Comparison of ENCODE assay signal across 9 mouse cellular contexts in the genomic region with DNA sequence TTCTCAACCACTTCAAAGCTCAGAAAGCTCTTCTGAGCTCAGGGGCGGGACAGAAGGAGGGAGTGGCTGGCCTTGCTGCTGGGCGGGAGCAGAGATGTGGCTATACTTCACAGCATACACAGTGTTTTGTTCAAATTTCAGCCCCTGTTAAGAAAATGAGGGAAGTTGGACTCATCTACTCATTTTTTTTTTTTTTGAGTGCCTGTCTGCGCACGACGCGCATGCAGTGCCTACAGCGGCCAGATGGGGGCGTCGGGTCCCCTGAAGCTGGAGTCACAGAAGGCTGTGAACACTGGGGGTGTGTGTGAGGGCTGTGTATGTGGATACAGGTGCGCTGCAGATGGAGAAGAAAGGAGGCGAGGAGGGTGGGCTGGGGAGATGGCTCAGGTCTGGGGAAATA. TPM values are rescaled to one million over a fixed set of nuclear protein-coding genes. Genes with fewer than 3 reads are reported as not detected.
DNase-seq lines count a peak whose midpoint lies in the region; ATAC-seq and TF ChIP-seq lines count a peak whose summit lies in the region.
"Had no signal": no experiment of that assay in that cellular context is flagged by ENCODE, and none has a peak within 500 bp of the region (broad histone marks: within the 10 kb centered on the region; RNA-seq: fewer than 3 reads in every experiment).

No protein-coding gene starts in this region.

- H3K36me3 ChIP-seq in forebrain, embryonic 11.5 days (ENCODE audit: control insufficient read depth, insufficient read depth, low read length): no peaks in the 10 kb centered on the region
- H3K36me3 ChIP-seq in neural tube, embryonic 15.5 days: 0 out of 2 replicates have a peak, but pooled peaks cover 2% of the 10 kb centered on the region

- no peak overlapping the region; the same call in 1 of the 2 replicates for H3K9ac ChIP-seq in forebrain, embryonic 11.5 days (ENCODE audit: low read length)
- H3K9ac ChIP-seq in neural tube, embryonic 15.5 days (replicated peaks): no peak overlapping the region; the same call in 1 of the 2 replicates

- peaks cover 30% of the 10 kb centered on the region for H3K27me3 ChIP-seq in forebrain, embryonic 11.5 days (ENCODE audit: control insufficient read depth, insufficient read depth, low read length)
- H3K27me3 ChIP-seq in neural tube, embryonic 15.5 days (replicated peaks): peaks cover 38% of the 10 kb centered on the region

- peaks cover 4% of the 10 kb centered on the region; the same call in 1 of the 2 replicates for H3K9me3 ChIP-seq in forebrain, embryonic 11.5 days (ENCODE audit: control insufficient read depth, low read length)
- no peaks in the 10 kb centered on the region for H3K9me3 ChIP-seq in neural tube, embryonic 15.5 days (replicated peaks)

- H3K4me2 ChIP-seq in forebrain, embryonic 11.5 days (ENCODE audit: low read depth, low read length, severe bottlenecking): 0 out of 2 replicates have a peak overlapping the region, but pooled peaks have one; percentile 12
- H3K4me2 ChIP-seq in neural tube, embryonic 15.5 days: peak overlapping the region; percentile 62

- peak overlapping the region; percentile 2; the same call in 1 of the 2 replicates for H3K4me3 ChIP-seq in brown adipose tissue, adult 24 weeks (ENCODE audit: insufficient read depth, low read depth, low read length)
- H3K4me3 ChIP-seq in forebrain, embryonic 11.5 days (ENCODE audit: low read depth, low read length): no peak overlapping the region
- peak overlapping the region; percentile 4 for H3K4me3 ChIP-seq in lung, adult 2 months (replicated peaks; ENCODE audit: extremely low read depth, low read depth, low read length)
- peak overlapping the region; percentile 45; the same call in 1 of the 2 replicates for H3K4me3 ChIP-seq in neural tube, embryonic 15.5 days (replicated peaks)

- peak; percentile 38; the same call in 1 of the 2 replicates for TF ChIP-seq POLR2A in lung, adult 2 months (IDR thresholded peaks at IDR 0.05; ENCODE audit: borderline replicate concordance, extremely low read depth, low read depth, low read length)

- DNase-seq in forebrain, embryonic 11.5 days (ENCODE audit: low spot score): peak; percentile 93
- peak; percentile 71 for DNase-seq in heart, postnatal 25 days (ENCODE audit: low spot score)
- peak; percentile 62 to 90 for DNase-seq in layer of hippocampus, adult 18-20 months (ENCODE audit: low spot score in 2 of 2)
- peak; percentile 88 for DNase-seq in lung, adult 2 months
- peak; percentile 77 to 83 for DNase-seq in thymus, adult 18-20 months

- intact Hi-C loops in heart, postnatal 25 days (cut with DNase I): loop anchor here (2.0 to 5.0 kb wide), 2 partner anchors 128 to 150 kb away; a partner anchor contains a TSS

- peak; percentile 18 for ATAC-seq in CD4-positive, CD25-positive, alpha-beta regulatory T cell, adult 4 months
- no peak for ATAC-seq in forebrain, embryonic 11.5 days (replicated peaks; ENCODE audit: low FRiP score)
- no peak for ATAC-seq in neural tube, embryonic 15.5 days (ENCODE audit: low FRiP score)

- peak overlapping the region; percentile 98 for H3K27ac ChIP-seq in brown adipose tissue, adult 24 weeks (replicated peaks; ENCODE audit: low read depth, low read length)
- no peak overlapping the region for H3K27ac ChIP-seq in forebrain, embryonic 11.5 days (ENCODE audit: low read depth, low read length)
- H3K27ac ChIP-seq in neural tube, embryonic 15.5 days (replicated peaks): peak overlapping the region; percentile 35; the same call in 1 of the 2 replicates

- H3K4me1 ChIP-seq in brown adipose tissue, adult 24 weeks (ENCODE audit: control insufficient read depth, insufficient read depth, insufficient read length, low read length): peaks cover 20% of the 10 kb centered on the region
- peaks cover 21% of the 10 kb centered on the region for H3K4me1 ChIP-seq in forebrain, embryonic 11.5 days (replicated peaks; ENCODE audit: control insufficient read depth, insufficient read depth, low read length)
- peaks cover 30% of the 10 kb centered on the region for H3K4me1 ChIP-seq in lung, adult 2 months (ENCODE audit: control insufficient read depth, insufficient read depth, low read length)
- peaks cover 48% of the 10 kb centered on the region for H3K4me1 ChIP-seq in neural tube, embryonic 15.5 days

- WGBS in forebrain, embryonic 11.5 days: 6% methylated on average over 11 of the region's 11 CpGs
- 5% methylated on average over 11 of the region's 11 CpGs for WGBS in lung, adult 2 months
- 2% methylated on average over 11 of the region's 11 CpGs for WGBS in neural tube, embryonic 15.5 days

- TF ChIP-seq CTCF in lung, adult 2 months (IDR thresholded peaks at IDR 0.05; ENCODE audit: insufficient read depth, low read length): peak; percentile 69

RNA-seq across cellular contexts. Expression of a gene that starts 1.4 kb away (rescaled TPM):
- polyA plus RNA-seq in CD4-positive, CD25-positive, alpha-beta regulatory T cell, adult 4 months (2017; shearing (Covaris generic)): 100 to 1,000 TPM; 904 to 969 TPM
- 6.4 and 10.3 TPM in 2 replicates for polyA plus RNA-seq in brown adipose tissue, adult 24 weeks (2012; ENCODE audit: insufficient read depth, insufficient read length, missing spikeins)
- polyA plus RNA-seq in forebrain, embryonic 11.5 days (2014; fragmentation: Nextera tagmentation; extraction: Ambion mirVana): 160 and 182 TPM in 2 replicates
- 10 to 100 TPM; 35.9 to 36.6 TPM for total RNA-seq in heart, postnatal 25 days (2021)
- total RNA-seq in layer of hippocampus, adult 18-20 months (2021): 1 to 10 TPM; 3.6 to 5.2 TPM
- 387 and 395 TPM in 2 replicates for polyA plus RNA-seq in lung, adult 2 months (2012; rRNA removed)
- 31.6 and 76.4 TPM in 2 replicates for polyA plus RNA-seq in neural tube, embryonic 15.5 days (2015; fragmentation: Nextera tagmentation; extraction: Ambion mirVana)

RNA-seq across cellular contexts. Expression of a gene that starts 2.8 kb away (rescaled TPM):
- 1 to 10 TPM; 1.2 to 2.5 TPM for polyA plus RNA-seq in CD4-positive, CD25-positive, alpha-beta regulatory T cell, adult 4 months (2017; shearing (Covaris generic))
- polyA plus RNA-seq in brown adipose tissue, adult 24 weeks (2012; ENCODE audit: insufficient read depth, insufficient read length, missing spikeins): 69.8 and 75.4 TPM in 2 replicates
- polyA plus RNA-seq in forebrain, embryonic 11.5 days (2014; fragmentation: Nextera tagmentation; extraction: Ambion mirVana): 17.8 and 18.6 TPM in 2 replicates
- 100 to 1,000 TPM; 110 to 115 TPM for total RNA-seq in heart, postnatal 25 days (2021)
- total RNA-seq in layer of hippocampus, adult 18-20 months (2021): 100 to 1,000 TPM; 118 to 123 TPM
- polyA plus RNA-seq in lung, adult 2 months (2012; rRNA removed): 294 and 318 TPM in 2 replicates
- polyA plus RNA-seq in neural tube, embryonic 15.5 days (2015; fragmentation: Nextera tagmentation; extraction: Ambion mirVana): 21.3 and 24.7 TPM in 2 replicates

RNA-seq across cellular contexts. Expression of a gene that starts 9.3 kb away (rescaled TPM):
- 10 to 100 TPM; 11.4 to 16.4 TPM for polyA plus RNA-seq in CD4-positive, CD25-positive, alpha-beta regulatory T cell, adult 4 months (2017; shearing (Covaris generic))
- polyA plus RNA-seq in brown adipose tissue, adult 24 weeks (2012; ENCODE audit: insufficient read depth, insufficient read length, missing spikeins): 5.1 and 5.4 TPM in 2 replicates
- 3.4 and 3.9 TPM in 2 replicates for polyA plus RNA-seq in forebrain, embryonic 11.5 days (2014; fragmentation: Nextera tagmentation; extraction: Ambion mirVana)
- total RNA-seq in heart, postnatal 25 days (2021): 1 to 10 TPM; 6.5 to 6.7 TPM
- 10 to 100 TPM; 10.2 to 12.0 TPM for total RNA-seq in layer of hippocampus, adult 18-20 months (2021)
- polyA plus RNA-seq in lung, adult 2 months (2012; rRNA removed): 31.4 and 38.2 TPM in 2 replicates
- polyA plus RNA-seq in neural tube, embryonic 15.5 days (2015; fragmentation: Nextera tagmentation; extraction: Ambion mirVana): 5.2 and 5.6 TPM in 2 replicates

RNA-seq across cellular contexts. Expression of a gene that starts 16.4 kb away (rescaled TPM):
- polyA plus RNA-seq in CD4-positive, CD25-positive, alpha-beta regulatory T cell, adult 4 months (2017; shearing (Covaris generic)): under 1 TPM in 1 of 2 experiments, not detected in 1; 0.58 TPM
- polyA plus RNA-seq in brown adipose tissue, adult 24 weeks (2012; ENCODE audit: insufficient read depth, insufficient read length, missing spikeins): not detected in 2 replicates
- 0.29 and 0.33 TPM in 2 replicates for polyA plus RNA-seq in forebrain, embryonic 11.5 days (2014; fragmentation: Nextera tagmentation; extraction: Ambion mirVana)
- under 1 TPM; 0.14 to 0.21 TPM for total RNA-seq in heart, postnatal 25 days (2021)
- under 1 TPM in 1 of 2 experiments, not detected in 1; 0.15 TPM for total RNA-seq in layer of hippocampus, adult 18-20 months (2021)
- 0.33 TPM in 1 of 2 replicates, not detected in the other for polyA plus RNA-seq in lung, adult 2 months (2012; rRNA removed)
- polyA plus RNA-seq in neural tube, embryonic 15.5 days (2015; fragmentation: Nextera tagmentation; extraction: Ambion mirVana): 0.32 and 0.33 TPM in 2 replicates
- polyA plus RNA-seq: large intestine, adult 2 months had no signal

RNA-seq across cellular contexts. Expression of a gene that starts 27.0 kb away (rescaled TPM):
- polyA plus RNA-seq in CD4-positive, CD25-positive, alpha-beta regulatory T cell, adult 4 months (2017; shearing (Covaris generic)): 10 to 100 TPM; 65.1 to 77.5 TPM
- polyA plus RNA-seq in brown adipose tissue, adult 24 weeks (2012; ENCODE audit: insufficient read depth, insufficient read length, missing spikeins): 25.6 and 44.7 TPM in 2 replicates
- 111 and 112 TPM in 2 replicates for polyA plus RNA-seq in forebrain, embryonic 11.5 days (2014; fragmentation: Nextera tagmentation; extraction: Ambion mirVana)
- 10 to 100 TPM; 20.5 to 30.1 TPM for total RNA-seq in heart, postnatal 25 days (2021)
- 10 to 100 TPM; 40.3 to 42.1 TPM for total RNA-seq in layer of hippocampus, adult 18-20 months (2021)
- 33.5 and 35.5 TPM in 2 replicates for polyA plus RNA-seq in lung, adult 2 months (2012; rRNA removed)
- polyA plus RNA-seq in neural tube, embryonic 15.5 days (2015; fragmentation: Nextera tagmentation; extraction: Ambion mirVana): 94.4 and 104 TPM in 2 replicates
